Mouse (Mus musculus): ENCODE data around the gene Pard3.

GRCm38 (mm10) chr8:127095763-127096162, 32.1 kb downstream of the Pard3 start:
- TF ChIP-seq CTCF (IDR thresholded peaks at IDR 0.05; ENCODE audit: borderline replicate concordance, extremely low read depth, insufficient read depth, insufficient read length) (no peak), POLR2A (IDR thresholded peaks at IDR 0.05; ENCODE audit: borderline replicate concordance, extremely low read depth, insufficient read depth, insufficient read length, poor library complexity, severe bottlenecking) (no peak)
